Mouse (Mus musculus) midbrain, embryonic 10.5 days (tissue): Measurements from ENCODE around the gene Edem3. TPM values are rescaled to one million over a fixed set of nuclear protein-coding genes. Genes with fewer than 3 reads are reported as not detected.

Experiments
- DNase-seq: peaks from one replicate; pipeline ENCODE4 v3.0.0-alpha.2; 2017; ENCODE audit warnings: low spot score
- H3K27ac ChIP-seq: fragments of 300-500 bp; sonication (generic); replicated peaks from 2 replicates; pipeline ENCODE4 v1.5.1; 2016; ENCODE audit warnings: mild to moderate bottlenecking
- H3K27me3 ChIP-seq: fragments of 300-500 bp; sonication (generic); 2 replicates; pipeline ENCODE4 v1.6.1; 2016; ENCODE audit warnings: low read depth, mild to moderate bottlenecking; ENCODE audit not compliant: poor library complexity, severe bottlenecking
- H3K36me3 ChIP-seq: fragments of 300-500 bp; sonication (generic); 2 replicates; pipeline ENCODE4 v1.6.1; 2016; ENCODE audit warnings: mild to moderate bottlenecking, moderate library complexity
- H3K4me1 ChIP-seq: fragments of 300-500 bp; sonication (generic); 2 replicates; pipeline ENCODE4 v1.6.1; 2016
- H3K4me3 ChIP-seq: fragments of 300-500 bp; sonication (generic); 2 replicates; pipeline ENCODE4 v1.5.1; 2016; ENCODE audit warnings: mild to moderate bottlenecking, moderate library complexity
- H3K9me3 ChIP-seq: fragments of 300-500 bp; sonication (generic); replicated peaks from 2 replicates; pipeline ENCODE4 v1.6.1; 2016; ENCODE audit warnings: mild to moderate bottlenecking
- WGBS: fragments of 180-500 bp; shearing (Covaris S2); methylation state at CpG from one replicate; pipeline ENCODE4 v1.1.7; 2016; 5-methylcytosine and 5-hydroxymethylcytosine counted together
- polyA plus RNA-seq: library from polyadenylated mRNA; unstranded; fragments of >200 nt; fragmentation: Nextera tagmentation; extraction: Ambion mirVana; gene quantifications from 2 replicates; pipeline ENCODE4 v1.2.1, GENCODE M21; 2016

The Edem3 gene
- polyA plus RNA-seq, 1 experiment from 2014 or later, result 14.1 TPM

GRCm38 (mm10) chr1:151863135-151863796, 108.1 kb downstream of the Edem3 start:
- WGBS, result 89% methylated on average over 17 of the region's 17 CpGs
- DNase-seq, result no peak

GRCm38 (mm10) chr1:151863797-151864147, 108.6 kb downstream of the Edem3 start:
- no peak for DNase-seq
- WGBS, result 95% methylated on average over 12 of the region's 12 CpGs
- Histone ChIP-seq H3K27me3 (no peaks in the 10 kb centered on the region), H3K27ac (0 out of 2 replicates have a peak overlapping the region, but pooled peaks have one; percentile 13), H3K36me3 (no peaks in the 10 kb centered on the region), H3K9me3 (no peaks in the 10 kb centered on the region), H3K4me1 (no peaks in the 10 kb centered on the region), H3K4me3 (no peak overlapping the region)

More at GRCm38 (mm10) chr1:151863135-151863796, 108.1 kb downstream of the Edem3 start:
- Histone ChIP-seq H3K27me3 (no peaks in the 10 kb centered on the region), H3K4me3 (no peak overlapping the region), H3K9me3 (no peaks in the 10 kb centered on the region), H3K36me3 (no peaks in the 10 kb centered on the region), H3K27ac (0 out of 2 replicates have a peak overlapping the region, but pooled peaks have one; percentile 13), H3K4me1 (no peaks in the 10 kb centered on the region)

- no peak overlapping the region for H3K27ac ChIP-seq
- WGBS, result 91% methylated on average over 6 of the region's 6 CpGs
- no peaks in the 10 kb centered on the region for H3K27me3 ChIP-seq
- no peaks in the 10 kb centered on the region for H3K9me3 ChIP-seq
- no peaks in the 10 kb centered on the region for H3K4me1 ChIP-seq
- no peak for DNase-seq
- no peaks in the 10 kb centered on the region for H3K36me3 ChIP-seq
- no peak overlapping the region for H3K4me3 ChIP-seq
These were observed 109.2 kb downstream of the Edem3 start for GRCm38 (mm10) chr1:151864326-151864725.

Other genes starting within 250 kb of the Edem3 start
- 0.31 and 0.42 TPM in 2 replicates for gene Fam129a, start 184.2 kb upstream of the Edem3 start, polyA plus RNA-seq